In the genomic region with DNA sequence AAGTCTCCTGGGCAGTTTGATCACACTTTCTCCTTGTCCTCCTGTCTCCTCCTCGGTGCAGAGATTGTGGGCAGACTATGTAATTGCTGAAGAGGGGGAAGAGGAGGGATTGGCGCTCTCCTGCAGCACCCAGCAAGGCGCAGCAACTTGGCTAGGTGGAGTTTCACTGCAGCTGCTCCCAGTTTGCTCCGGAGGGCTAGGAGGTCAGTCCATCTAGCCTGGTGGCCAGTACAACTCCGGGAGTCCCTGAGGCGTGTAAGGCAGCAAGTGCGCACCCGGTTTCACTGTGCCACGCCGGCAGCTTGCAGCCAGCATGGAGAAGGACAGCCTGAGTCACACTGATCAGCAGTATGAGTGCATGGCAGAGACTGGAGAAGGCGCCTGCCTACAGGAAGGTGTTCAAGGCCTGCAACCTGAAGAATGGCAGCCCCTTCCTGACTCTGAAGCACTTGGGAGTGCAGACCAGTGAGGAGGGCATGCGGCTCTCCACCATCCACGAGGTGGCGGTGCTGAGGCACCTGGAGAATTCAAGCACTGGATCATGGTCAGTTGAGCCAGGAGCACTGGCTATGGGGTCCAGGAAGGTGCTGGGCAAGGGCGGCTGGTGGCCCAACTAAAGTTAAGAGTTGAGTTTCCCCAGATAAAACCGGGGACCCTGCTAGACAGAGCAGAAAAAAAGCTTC, we compare ENCODE assay signal across 10 mouse cellular contexts. TPM values are rescaled to one million over a fixed set of nuclear protein-coding genes. Genes with fewer than 3 reads are reported as not detected.
DNase-seq lines count a peak whose midpoint lies in the region; ATAC-seq and TF ChIP-seq lines count a peak whose summit lies in the region.
"Not testable (repeated sequence)": the region's sequence is repeated elsewhere in the genome, so short reads cannot be mapped to it uniquely, and the experiment has no call there.
"Had no signal": no experiment of that assay in that cellular context is flagged by ENCODE, and none has a peak within 500 bp of the region (broad histone marks: within the 10 kb centered on the region; RNA-seq: fewer than 3 reads in every experiment).

No protein-coding gene starts in this region.

- not testable (repeated sequence) for H3K9ac ChIP-seq in forebrain, embryonic 11.5 days (ENCODE audit: low read length); heart, postnatal 0 days (replicated peaks; ENCODE audit: low read depth, low read length)

- not testable (repeated sequence) for H3K4me3 ChIP-seq in forebrain, embryonic 11.5 days (ENCODE audit: low read depth, low read length); left cerebral cortex, adult 2 months
- H3K4me3 ChIP-seq in heart, postnatal 0 days (ENCODE audit: low read depth, low read length) = peak overlapping the region; percentile 16; the same call in 1 of the 2 replicates
- H3K4me3 ChIP-seq in kidney, adult 2 months (ENCODE audit: insufficient read depth, low read depth, low read length) = peak overlapping the region; percentile 28; the same call in 1 of the 2 replicates

- not testable (repeated sequence) for H3K27me3 ChIP-seq in forebrain, embryonic 11.5 days (ENCODE audit: control insufficient read depth, insufficient read depth, low read length); heart, postnatal 0 days (ENCODE audit: control insufficient read depth, insufficient read depth, low read length); kidney, adult 2 months (replicated peaks; ENCODE audit: control insufficient read depth, insufficient read depth, low read length)

- ATAC-seq in forebrain, embryonic 11.5 days (replicated peaks; ENCODE audit: low FRiP score); heart, postnatal 0 days (ENCODE audit: insufficient read depth, low read depth): not testable (repeated sequence)

- not testable (repeated sequence) for TF ChIP-seq POLR2A in brain, embryonic 14.5 days (IDR thresholded peaks at IDR 0.05; ENCODE audit: borderline replicate concordance, extremely low read depth, insufficient read depth, insufficient read length, poor library complexity, severe bottlenecking); kidney, adult 2 months (IDR thresholded peaks at IDR 0.05; ENCODE audit: low read depth, low read length)

- intact Hi-C loops in left cerebral cortex, adult 2 months (cut with DNase I) = not testable (repeated sequence)

- not testable (repeated sequence) for H3K9me3 ChIP-seq in forebrain, embryonic 11.5 days (ENCODE audit: control insufficient read depth, low read length); heart, postnatal 0 days (replicated peaks; ENCODE audit: control insufficient read depth, low read length)

- not testable (repeated sequence) for H3K27ac ChIP-seq in forebrain, embryonic 11.5 days (ENCODE audit: low read depth, low read length); heart, postnatal 0 days (ENCODE audit: low read depth); kidney, adult 2 months (ENCODE audit: insufficient read depth, low read depth, low read length); left cerebral cortex, adult 2 months

- DNase-seq in brain, embryonic 14.5 days (ENCODE audit: low read depth) = peak; percentile 8
- DNase-seq in forebrain, embryonic 11.5 days (ENCODE audit: low spot score) = peak; percentile 54
- peak; percentile 5 for DNase-seq in heart, postnatal 0 days (ENCODE audit: low spot score)
- DNase-seq in kidney, adult 2 months = peak; percentile 31
- peak; percentile 10 to 37 for DNase-seq in left cerebral cortex, adult 2 months (ENCODE audit: extremely low spot score in 1 of 2, low spot score in 2 of 2)
- DNase-seq in lung, postnatal 10 days = peak; percentile 1
- DNase-seq in retina, postnatal 1 day = peak; percentile 44

- not testable (repeated sequence) for H3K36me3 ChIP-seq in forebrain, embryonic 11.5 days (ENCODE audit: control insufficient read depth, insufficient read depth, low read length); heart, postnatal 0 days (replicated peaks; ENCODE audit: control insufficient read depth, insufficient read depth, low read length); kidney, adult 2 months (ENCODE audit: control insufficient read depth, insufficient read depth, low read length)

- not testable (repeated sequence) for H3K4me2 ChIP-seq in forebrain, embryonic 11.5 days (ENCODE audit: low read depth, low read length, severe bottlenecking)
- peak overlapping the region; percentile 43; the same call in 1 of the 2 replicates for H3K4me2 ChIP-seq in heart, postnatal 0 days (ENCODE audit: low read depth, low read length)

- 20% methylated on average over 10 of the region's 16 CpGs for WGBS in forebrain, embryonic 11.5 days
- WGBS in heart, postnatal 0 days = 8% methylated on average over 9 of the region's 16 CpGs
- WGBS in kidney, adult 2 months = 12% methylated on average over 15 of the region's 16 CpGs

- TF ChIP-seq CTCF in brain, embryonic 14.5 days (IDR thresholded peaks at IDR 0.05; ENCODE audit: borderline replicate concordance, extremely low read depth, insufficient read depth, insufficient read length) = 0 out of 2 replicates have a peak, but pooled peaks have one; percentile 21
- peak; percentile 46 for TF ChIP-seq CTCF in heart, postnatal 0 days (IDR thresholded peaks at IDR 0.05; ENCODE audit: low read depth)
- not testable (repeated sequence) for TF ChIP-seq CTCF in kidney, adult 2 months (conservative IDR thresholded peaks at IDR 0.05; ENCODE audit: insufficient read depth, insufficient read length, low read depth, low read length)
- TF ChIP-seq CTCF in left cerebral cortex, adult 2 months (IDR thresholded peaks at IDR 0.05) = peak; percentile 15

- TF ChIP-seq EP300 in heart, postnatal 0 days (IDR thresholded peaks at IDR 0.05; ENCODE audit: low read depth) = not testable (repeated sequence)

- H3K4me1 ChIP-seq in forebrain, embryonic 11.5 days (replicated peaks; ENCODE audit: control insufficient read depth, insufficient read depth, low read length); heart, postnatal 0 days (ENCODE audit: control insufficient read depth, insufficient read depth); kidney, adult 2 months (ENCODE audit: control insufficient read depth, insufficient read depth, low read length): not testable (repeated sequence)

RNA-seq across cellular contexts. Expression of gene Gm6482, which starts 17.5 kb away (rescaled TPM):
- polyA plus RNA-seq in brain, embryonic 14.5 days (2012; rRNA removed) = not detected in 2 replicates
- polyA plus RNA-seq in forebrain, embryonic 11.5 days (2014; fragmentation: Nextera tagmentation; extraction: Ambion mirVana) = not detected in 2 replicates
- total RNA-seq in heart, postnatal 0 days (2014; rRNA removed; ENCODE audit: low replicate concordance) = not detected in 2 replicates
- polyA plus RNA-seq in heart, postnatal 0 days (2015; fragmentation: Nextera tagmentation; extraction: Ambion mirVana) = not detected in 2 replicates
- polyA plus RNA-seq in kidney, adult 2 months (2012; rRNA removed) = not detected in 2 replicates
- total RNA-seq in left cerebral cortex, adult 2 months (2021) = not detected
- total RNA-seq: left cerebral cortex, postnatal 14 days; megakaryocyte, adult 5-6 weeks had no signal
- polyA plus RNA-seq: cortical plate, adult 2 months had no signal

RNA-seq across cellular contexts. Expression of gene Gm7954, which starts 27.8 kb away (rescaled TPM):
- not detected in 2 replicates for polyA plus RNA-seq in brain, embryonic 14.5 days (2012; rRNA removed)
- not detected in 2 replicates for polyA plus RNA-seq in forebrain, embryonic 11.5 days (2014; fragmentation: Nextera tagmentation; extraction: Ambion mirVana)
- not detected in 2 replicates for total RNA-seq in heart, postnatal 0 days (2014; rRNA removed; ENCODE audit: low replicate concordance)
- not detected in 2 replicates for polyA plus RNA-seq in heart, postnatal 0 days (2015; fragmentation: Nextera tagmentation; extraction: Ambion mirVana)
- polyA plus RNA-seq in kidney, adult 2 months (2012; rRNA removed) = not detected in 2 replicates
- not detected for total RNA-seq in left cerebral cortex, adult 2 months (2021)
- total RNA-seq: left cerebral cortex, postnatal 14 days; megakaryocyte, adult 5-6 weeks had no signal
- polyA plus RNA-seq: cortical plate, adult 2 months had no signal

RNA-seq across cellular contexts. Expression of gene Gm7945, which starts 39.4 kb away (rescaled TPM):
- not detected in 2 replicates for polyA plus RNA-seq in brain, embryonic 14.5 days (2012; rRNA removed)
- polyA plus RNA-seq in forebrain, embryonic 11.5 days (2014; fragmentation: Nextera tagmentation; extraction: Ambion mirVana) = not detected in 2 replicates
- total RNA-seq in heart, postnatal 0 days (2014; rRNA removed; ENCODE audit: low replicate concordance) = not detected in 2 replicates
- not detected in 2 replicates for polyA plus RNA-seq in heart, postnatal 0 days (2015; fragmentation: Nextera tagmentation; extraction: Ambion mirVana)
- polyA plus RNA-seq in kidney, adult 2 months (2012; rRNA removed) = not detected in 2 replicates
- total RNA-seq in left cerebral cortex, adult 2 months (2021) = not detected
- total RNA-seq: left cerebral cortex, postnatal 14 days; megakaryocyte, adult 5-6 weeks had no signal
- polyA plus RNA-seq: cortical plate, adult 2 months had no signal

Comparison
In these comparisons a context has a peak if more than half of its experiments do, and no peak if none do; other contexts are left out.
1. DNase-seq: peak in every context shown above with its lines; median percentile 54 in forebrain, embryonic 11.5 days; 44 in retina, postnatal 1 day; 31 in kidney, adult 2 months; 24 in left cerebral cortex, adult 2 months; 8 in brain, embryonic 14.5 days; 5 in heart, postnatal 0 days; 1 in lung, postnatal 10 days.